Mouse (Mus musculus): ENCODE measurements around the gene Dcps. TPM values are rescaled to one million over a fixed set of nuclear protein-coding genes. Genes with fewer than 3 reads are reported as not detected.

Dcps gene
- polyA plus RNA-seq, 2 experiments = 54.6 to 61.6 TPM

DNA sequence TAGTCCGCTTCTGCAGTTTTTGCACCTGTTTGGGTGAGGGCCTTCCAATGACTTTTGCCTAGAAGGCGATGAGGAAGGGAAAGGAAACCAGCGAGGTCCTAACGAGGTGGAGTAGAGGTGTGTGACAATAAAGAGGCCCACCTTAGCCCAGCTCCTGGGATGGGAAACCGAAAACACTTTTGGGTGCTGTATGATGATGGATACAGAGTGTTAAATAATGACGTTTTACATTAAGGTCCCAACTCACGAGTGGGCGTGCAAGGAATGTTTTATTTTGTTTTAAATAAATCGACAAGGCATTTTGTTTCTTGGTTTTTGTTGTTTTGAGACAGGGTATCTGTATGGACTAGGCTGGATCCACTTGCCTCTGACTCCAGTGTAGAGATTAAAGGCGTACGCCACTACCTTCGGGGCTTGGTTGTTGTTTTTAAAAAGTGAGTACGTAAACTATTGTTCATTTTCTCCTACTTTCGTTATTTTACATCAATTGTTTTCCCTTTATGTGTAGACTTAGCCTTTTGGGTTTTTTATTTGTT, 331 bp upstream of the Dcps start:
- H3K27ac ChIP-seq (replicated peaks; ENCODE audit: low read depth, low read length) = no peak overlapping the region
- DNase-seq (ENCODE audit: low spot score) (no peak), ATAC-seq (ENCODE audit: low FRiP score, low read depth) (0 out of 2 replicates have a peak, but pooled peaks have one; percentile 4)
- no peaks in the 10 kb centered on the region for H3K27me3 ChIP-seq (ENCODE audit: control insufficient read depth, insufficient read depth, low read length)
- H3K4me2 ChIP-seq (replicated peaks; ENCODE audit: low read depth, low read length, severe bottlenecking) = peak overlapping the region; percentile 26
- no peak for TF ChIP-seq POLR2A (IDR thresholded peaks at IDR 0.05; ENCODE audit: borderline replicate concordance, extremely low read depth, insufficient read depth, insufficient read length)
- peak overlapping the region; percentile 58 for H3K4me3 ChIP-seq (replicated peaks; ENCODE audit: low read length)
- no peaks in the 10 kb centered on the region for H3K9me3 ChIP-seq (ENCODE audit: control insufficient read depth, low read length)
- H3K9ac ChIP-seq (ENCODE audit: low read depth, low read length, severe bottlenecking) = peak overlapping the region; percentile 64; the same call in 1 of the 2 replicates
- 55% methylated on average over 14 of the region's 14 CpGs for WGBS
- H3K36me3 ChIP-seq (ENCODE audit: control insufficient read depth, insufficient read depth, low read length) = no peaks in the 10 kb centered on the region
- H3K4me1 ChIP-seq (ENCODE audit: control insufficient read depth, insufficient read depth, low read length) = peaks cover 4% of the 10 kb centered on the region

DNA sequence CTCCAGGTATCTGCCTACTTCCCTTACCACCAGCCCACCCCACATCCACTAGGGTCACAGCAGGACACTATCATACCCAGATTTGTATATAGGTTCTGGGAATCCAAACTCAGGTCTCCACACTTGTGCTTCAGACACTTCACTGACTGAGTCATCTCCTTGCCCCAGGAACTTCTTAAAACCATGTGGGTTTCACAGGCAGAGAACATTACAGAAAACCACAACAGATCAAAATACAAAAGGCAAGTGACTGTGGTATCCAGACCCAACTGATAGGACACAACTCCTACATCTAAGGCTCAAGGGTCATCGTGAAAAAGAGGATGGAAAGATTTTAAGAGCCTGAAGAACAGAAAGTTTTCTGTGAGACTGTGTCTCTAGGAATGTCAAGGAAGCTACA, 2.5 kb downstream of the Dcps start:
- H3K9ac ChIP-seq (ENCODE audit: low read depth, low read length, severe bottlenecking) = no peak overlapping the region
- H3K27me3 ChIP-seq (ENCODE audit: control insufficient read depth, insufficient read depth, low read length) = no peaks in the 10 kb centered on the region
- H3K9me3 ChIP-seq (ENCODE audit: control insufficient read depth, low read length) = no peaks in the 10 kb centered on the region
- WGBS = 88% methylated on average over 1 of the region's 1 CpGs
- peaks cover 4% of the 10 kb centered on the region for H3K4me1 ChIP-seq (ENCODE audit: control insufficient read depth, insufficient read depth, low read length)
- H3K4me2 ChIP-seq (replicated peaks; ENCODE audit: low read depth, low read length, severe bottlenecking) = no peak overlapping the region
- peaks cover 11% of the 10 kb centered on the region; the same call in 1 of the 2 replicates for H3K36me3 ChIP-seq (ENCODE audit: control insufficient read depth, insufficient read depth, low read length)
- DNase-seq (ENCODE audit: low spot score) = no peak
- TF ChIP-seq POLR2A (IDR thresholded peaks at IDR 0.05; ENCODE audit: borderline replicate concordance, extremely low read depth, insufficient read depth, insufficient read length) = no peak
- no peak overlapping the region for H3K27ac ChIP-seq (replicated peaks; ENCODE audit: low read depth, low read length)
- ATAC-seq (ENCODE audit: low FRiP score, low read depth) = no peak
- H3K4me3 ChIP-seq (replicated peaks; ENCODE audit: low read length) = no peak overlapping the region

DNA sequence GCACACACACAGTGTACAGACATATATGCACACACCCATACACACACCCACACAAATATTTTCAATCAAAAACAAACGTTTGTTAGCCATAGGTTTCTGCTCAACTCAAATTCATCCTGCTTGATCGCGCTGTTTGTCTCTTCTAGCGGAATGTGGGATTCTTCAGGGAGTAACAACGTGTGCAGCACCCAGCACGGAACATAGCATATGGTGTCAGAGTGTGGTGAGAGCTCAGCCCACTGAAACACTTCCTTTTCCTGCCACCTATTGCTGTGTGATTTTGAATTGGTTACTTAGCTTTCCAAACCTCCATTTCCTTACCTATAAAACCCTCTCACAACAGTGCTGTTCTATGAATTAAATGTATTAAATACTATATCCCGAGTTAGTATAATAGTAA, 5.8 kb downstream of the Dcps start:
- WGBS = 91% methylated on average over 7 of the region's 7 CpGs
- H3K9me3 ChIP-seq (ENCODE audit: control insufficient read depth, low read length) = no peaks in the 10 kb centered on the region
- H3K27me3 ChIP-seq (ENCODE audit: control insufficient read depth, insufficient read depth, low read length) = no peaks in the 10 kb centered on the region
- no peak overlapping the region for H3K9ac ChIP-seq (ENCODE audit: low read depth, low read length, severe bottlenecking)
- no peak for DNase-seq (ENCODE audit: low spot score)
- no peak for ATAC-seq (ENCODE audit: low FRiP score, low read depth)
- peaks cover 4% of the 10 kb centered on the region for H3K4me1 ChIP-seq (ENCODE audit: control insufficient read depth, insufficient read depth, low read length)
- H3K4me2 ChIP-seq (replicated peaks; ENCODE audit: low read depth, low read length, severe bottlenecking) = no peak overlapping the region
- no peak overlapping the region for H3K27ac ChIP-seq (replicated peaks; ENCODE audit: low read depth, low read length)
- no peak for TF ChIP-seq POLR2A (IDR thresholded peaks at IDR 0.05; ENCODE audit: borderline replicate concordance, extremely low read depth, insufficient read depth, insufficient read length)
- H3K36me3 ChIP-seq (ENCODE audit: control insufficient read depth, insufficient read depth, low read length) = peaks cover 11% of the 10 kb centered on the region; the same call in 1 of the 2 replicates
- H3K4me3 ChIP-seq (replicated peaks; ENCODE audit: low read length) = no peak overlapping the region

DNA sequence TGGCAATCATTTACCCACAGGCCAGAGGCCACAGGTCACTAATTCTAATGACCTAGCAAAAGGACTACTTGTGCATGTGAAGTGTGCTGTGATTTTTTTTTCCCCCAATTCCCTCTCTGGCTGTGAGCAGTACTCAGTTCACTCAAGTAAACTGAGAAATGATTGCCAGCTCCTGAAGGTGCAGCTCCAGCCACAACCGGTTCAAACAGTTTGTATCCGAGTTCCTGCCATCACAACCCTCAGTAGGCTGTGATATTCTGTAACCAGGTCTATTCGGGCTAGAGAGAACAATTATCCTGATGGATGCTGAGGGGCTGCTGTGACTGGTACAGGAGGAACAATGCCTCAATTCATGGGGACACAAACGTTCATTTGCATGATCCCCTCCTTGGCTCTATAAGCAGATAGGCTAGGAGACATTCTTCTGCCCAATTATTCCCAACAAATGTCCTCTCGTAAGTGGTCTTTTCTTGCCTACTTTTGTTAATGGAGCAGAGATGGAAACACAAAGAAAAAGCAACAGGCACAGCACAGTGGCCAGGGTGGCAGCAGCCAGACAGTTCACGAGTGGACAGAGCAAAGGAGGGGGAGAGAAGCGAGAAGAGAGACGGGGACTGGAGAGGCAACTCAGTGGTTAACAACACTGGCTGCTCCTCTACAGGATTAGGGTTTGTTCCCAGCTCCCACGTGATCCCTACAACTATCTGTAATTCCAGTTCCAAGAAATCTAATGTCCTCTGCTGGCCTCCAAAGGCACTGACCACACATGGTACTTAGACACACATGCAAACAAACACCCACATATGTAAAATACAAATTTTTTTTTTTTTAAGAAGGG, 8.8 kb downstream of the Dcps start:
- no peak for TF ChIP-seq POLR2A (IDR thresholded peaks at IDR 0.05; ENCODE audit: borderline replicate concordance, extremely low read depth, insufficient read depth, insufficient read length)
- 68% methylated on average over 9 of the region's 9 CpGs for WGBS
- H3K9me3 ChIP-seq (ENCODE audit: control insufficient read depth, low read length) = no peaks in the 10 kb centered on the region
- no peak overlapping the region for H3K9ac ChIP-seq (ENCODE audit: low read depth, low read length, severe bottlenecking)
- no peak overlapping the region for H3K4me3 ChIP-seq (replicated peaks; ENCODE audit: low read length)
- H3K36me3 ChIP-seq (ENCODE audit: control insufficient read depth, insufficient read depth, low read length) = peaks cover 17% of the 10 kb centered on the region
- H3K4me1 ChIP-seq (ENCODE audit: control insufficient read depth, insufficient read depth, low read length) = no peaks in the 10 kb centered on the region
- ATAC-seq (ENCODE audit: low FRiP score, low read depth) (no peak), DNase-seq (ENCODE audit: low spot score) (no peak)
- no peak overlapping the region for H3K4me2 ChIP-seq (replicated peaks; ENCODE audit: low read depth, low read length, severe bottlenecking)
- no peak overlapping the region for H3K27ac ChIP-seq (replicated peaks; ENCODE audit: low read depth, low read length)
- H3K27me3 ChIP-seq (ENCODE audit: control insufficient read depth, insufficient read depth, low read length) = no peaks in the 10 kb centered on the region

DNA sequence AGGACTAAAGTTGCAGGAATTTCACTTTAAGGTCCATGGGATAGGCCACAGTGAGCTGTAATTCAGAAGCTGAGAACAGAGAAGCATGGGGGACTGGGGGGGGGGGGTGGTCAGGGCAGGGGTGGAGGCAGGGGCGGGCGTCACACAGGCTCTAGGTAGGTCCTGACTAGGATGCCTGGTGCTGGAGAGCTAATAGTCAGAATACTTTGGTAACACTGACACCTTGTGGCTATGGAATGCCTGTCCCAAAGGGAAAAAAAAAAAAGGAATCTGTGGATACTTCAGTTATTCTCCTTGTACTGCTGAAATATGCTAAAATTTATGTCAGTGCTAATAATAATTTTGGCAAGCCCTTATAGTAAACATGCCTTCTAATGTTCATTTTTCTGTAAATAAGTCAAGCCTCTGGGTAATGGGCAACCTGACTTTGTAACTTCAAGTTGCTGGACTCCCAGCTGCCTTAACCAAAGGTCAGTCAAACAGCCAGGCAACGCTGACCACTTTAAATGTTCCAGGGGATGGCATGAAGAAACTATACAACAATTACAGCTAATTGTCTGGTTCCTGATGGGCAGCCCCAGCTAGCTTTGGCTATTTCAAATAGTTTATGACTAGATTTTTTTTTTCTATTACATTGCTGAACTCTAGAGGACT, 9.6 kb downstream of the Dcps start:
- no peak overlapping the region for H3K27ac ChIP-seq (replicated peaks; ENCODE audit: low read depth, low read length)
- H3K4me3 ChIP-seq (replicated peaks; ENCODE audit: low read length) = no peak overlapping the region
- no peak for TF ChIP-seq POLR2A (IDR thresholded peaks at IDR 0.05; ENCODE audit: borderline replicate concordance, extremely low read depth, insufficient read depth, insufficient read length)
- peak; percentile 81 for ATAC-seq (ENCODE audit: low FRiP score, low read depth)
- DNase-seq (ENCODE audit: low spot score) = peak; percentile 79
- H3K27me3 ChIP-seq (ENCODE audit: control insufficient read depth, insufficient read depth, low read length) = no peaks in the 10 kb centered on the region
- H3K4me1 ChIP-seq (ENCODE audit: control insufficient read depth, insufficient read depth, low read length) = no peaks in the 10 kb centered on the region
- H3K36me3 ChIP-seq (ENCODE audit: control insufficient read depth, insufficient read depth, low read length) = peaks cover 19% of the 10 kb centered on the region
- no peak overlapping the region for H3K9ac ChIP-seq (ENCODE audit: low read depth, low read length, severe bottlenecking)
- H3K4me2 ChIP-seq (replicated peaks; ENCODE audit: low read depth, low read length, severe bottlenecking) = no peak overlapping the region
- H3K9me3 ChIP-seq (ENCODE audit: control insufficient read depth, low read length) = no peaks in the 10 kb centered on the region
- WGBS = 28% methylated on average over 3 of the region's 3 CpGs
